Mouse (Mus musculus) kidney, adult 2 months (tissue): ENCODE results near the gene Pop5. TPM values are rescaled to one million over a fixed set of nuclear protein-coding genes. Genes with fewer than 3 reads are reported as not detected.

Experiments used
- DNase-seq: peaks from one replicate; pipeline ENCODE4 v3.0.0; 2021
- H3K27ac ChIP-seq: fragments of 200-500 bp; 2 replicates; pipeline ENCODE4 v1.5.1; 2012; ENCODE audit warnings: low read depth, low read length, control low read depth, inconsistent platforms; ENCODE audit not compliant: insufficient read depth
- H3K27me3 ChIP-seq: fragments of 200-500 bp; replicated peaks from 2 replicates; pipeline ENCODE4 v1.6.1; 2012; ENCODE audit warnings: mild to moderate bottlenecking, moderate library complexity, low read length, inconsistent platforms; ENCODE audit not compliant: control insufficient read depth, insufficient read depth
- H3K36me3 ChIP-seq: fragments of 200-500 bp; 2 replicates; pipeline ENCODE4 v1.6.1; 2012; ENCODE audit warnings: mild to moderate bottlenecking, moderate library complexity, low read length, inconsistent platforms; ENCODE audit not compliant: control insufficient read depth, insufficient read depth
- H3K4me1 ChIP-seq: fragments of 200-500 bp; 2 replicates; pipeline ENCODE4 v1.6.1; 2011; ENCODE audit warnings: low read length; ENCODE audit not compliant: control insufficient read depth, insufficient read depth
- H3K4me3 ChIP-seq: fragments of 200-500 bp; 2 replicates; pipeline ENCODE4 v1.5.1; 2011; ENCODE audit warnings: mild to moderate bottlenecking, low read depth, low read length, control low read depth; ENCODE audit not compliant: insufficient read depth
- CTCF ChIP-seq: fragments of 200-500 bp; conservative IDR thresholded peaks from 2 replicates; pipeline ENCODE4 v1.5.1; 2011; ENCODE audit warnings: low read depth, mild to moderate bottlenecking, control low read depth, low read length, moderate library complexity, mixed read lengths; ENCODE audit not compliant: insufficient read depth, insufficient read length
- POLR2A ChIP-seq: fragments of 200-500 bp; IDR thresholded peaks from one replicate; pipeline ENCODE4 v1.6.1; 2011; ENCODE audit warnings: low read depth, low read length, control low read depth
- WGBS: fragments of 180-500 bp; shearing (Covaris S2); methylation state at CpG from one replicate; pipeline ENCODE4 v1.1.7; 2018; 5-methylcytosine and 5-hydroxymethylcytosine counted together
- polyA plus RNA-seq: library from polyadenylated mRNA; depleted of rRNA; stranded (reverse); fragments of >200 nt; gene quantifications from 2 replicates; pipeline ENCODE4 v1.2.3, GENCODE M21; 2012

Pop5 gene
- polyA plus RNA-seq, 1 experiment: 132 TPM

- Histone ChIP-seq H3K4me3 (no peak overlapping the region), H3K27me3 (no peaks in the 10 kb centered on the region), H3K36me3 (no peaks in the 10 kb centered on the region), H3K27ac (no peak overlapping the region), H3K4me1 (peaks cover 48% of the 10 kb centered on the region)
- no peak for DNase-seq
- TF ChIP-seq CTCF (no peak), POLR2A (no peak)
- WGBS: 64% methylated on average over 8 of the region's 8 CpGs
Observed at GRCm38 (mm10) chr5:115266787-115267468, 31.3 kb downstream of the Pop5 start.

GRCm38 (mm10) chr5:115267469-115268045 lies 31.9 kb downstream of the Pop5 start:
- Histone ChIP-seq H3K36me3 (no peaks in the 10 kb centered on the region), H3K27me3 (no peaks in the 10 kb centered on the region), H3K4me3 (no peak overlapping the region), H3K4me1 (peaks cover 45% of the 10 kb centered on the region), H3K27ac (peak overlapping the region; percentile 53; the same call in 1 of the 2 replicates)
- WGBS: 64% methylated on average over 3 of the region's 3 CpGs
- no peak for DNase-seq
- no peak for TF ChIP-seq POLR2A
- TF ChIP-seq CTCF: no peak

DNA sequence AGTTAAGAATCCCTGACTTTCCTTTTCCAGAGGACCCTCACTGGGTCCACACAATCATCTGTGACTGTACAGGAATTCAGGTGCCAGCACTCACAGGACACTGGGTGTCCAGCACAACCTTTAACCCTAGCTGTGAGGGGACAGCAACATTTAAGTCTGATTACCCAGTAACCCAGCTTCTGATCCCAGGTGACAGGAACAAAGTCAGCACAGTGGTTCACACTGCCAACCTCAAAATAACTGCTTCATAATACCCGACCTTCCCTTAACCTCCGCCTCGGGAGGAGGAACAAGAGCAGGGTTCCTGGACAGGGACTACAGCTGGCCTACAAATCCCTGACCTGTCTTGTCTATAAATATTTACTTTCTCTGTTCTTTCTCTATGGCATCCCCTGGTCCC lies 32.6 kb downstream of the Pop5 start:
- no peak overlapping the region for H3K27ac ChIP-seq
- peak; percentile 67 for DNase-seq
- 19% methylated on average over 3 of the region's 3 CpGs for WGBS

GRCm38 (mm10) chr5:115269969-115270368 lies 34.3 kb downstream of the Pop5 start:
- Histone ChIP-seq H3K27me3 (no peaks in the 10 kb centered on the region), H3K27ac (no peak overlapping the region), H3K36me3 (no peaks in the 10 kb centered on the region), H3K4me1 (peaks cover 37% of the 10 kb centered on the region), H3K4me3 (no peak overlapping the region)
- WGBS: 77% methylated on average over 1 of the region's 1 CpGs
- TF ChIP-seq POLR2A (no peak), CTCF (no peak)
- no peak for DNase-seq

More for the DNA sequence above, 32.6 kb downstream of the Pop5 start:
- TF ChIP-seq CTCF (no peak), POLR2A (no peak)
- Histone ChIP-seq H3K4me3 (no peak overlapping the region), H3K36me3 (no peaks in the 10 kb centered on the region), H3K27me3 (no peaks in the 10 kb centered on the region), H3K4me1 (peaks cover 41% of the 10 kb centered on the region)

GRCm38 (mm10) chr5:115271931-115272811 lies 36.5 kb downstream of the Pop5 start:
- no peaks in the 10 kb centered on the region for H3K36me3 ChIP-seq
- peak overlapping the region; percentile 96 for H3K4me3 ChIP-seq
- DNase-seq: peak; percentile 46
- peak overlapping the region; percentile 87 for H3K27ac ChIP-seq
- no peaks in the 10 kb centered on the region for H3K27me3 ChIP-seq
- under 1% methylated on average over 77 of the region's 77 CpGs for WGBS
- peaks cover 28% of the 10 kb centered on the region for H3K4me1 ChIP-seq
- TF ChIP-seq CTCF (no peak), POLR2A (no peak)

DNA sequence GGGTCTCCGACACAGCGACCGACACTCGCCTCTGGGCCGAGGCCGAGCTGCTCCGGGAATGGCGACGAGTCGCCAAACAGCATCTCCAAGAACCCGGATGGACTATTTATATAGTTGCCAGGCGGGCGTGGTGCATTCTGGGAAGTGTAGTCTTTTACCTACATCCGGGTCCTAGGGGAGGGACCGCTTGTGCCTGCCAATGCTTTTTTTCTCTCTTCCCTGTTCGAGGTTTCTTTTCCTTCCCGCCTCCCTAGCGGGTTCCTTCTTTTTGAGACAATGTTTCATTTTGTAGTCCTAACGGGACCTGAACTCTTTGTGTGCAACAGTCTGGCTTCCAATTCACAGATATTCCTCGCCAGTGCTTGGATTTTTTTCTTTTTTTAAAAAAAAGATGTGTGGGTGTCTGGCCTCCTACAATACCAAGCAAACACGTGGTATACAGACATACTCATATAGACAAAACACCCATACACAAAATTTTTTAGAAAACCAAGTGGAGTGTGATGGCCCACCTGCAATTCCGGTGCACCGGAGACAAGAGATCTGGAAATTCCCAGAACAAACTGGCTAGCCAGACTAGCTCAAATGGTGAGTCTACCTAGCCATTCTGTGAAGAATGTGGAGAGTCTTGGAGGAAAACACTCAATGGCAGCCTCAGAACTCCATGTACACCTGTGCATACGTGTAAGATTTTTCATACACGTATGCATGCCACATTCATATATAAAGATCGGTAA lies 37.3 kb downstream of the Pop5 start, which contains the start of gene Rnf10:
Gene Rnf10 (minus strand): TSS at position 87 of the 737 bp plus-strand sequence.
- 13% methylated on average over 26 of the region's 26 CpGs for WGBS

More for the DNA sequence above, 37.3 kb downstream of the Pop5 start, which contains the start of gene Rnf10:
- peak; percentile 95 for TF ChIP-seq POLR2A
- no peak for TF ChIP-seq CTCF
- peak within 1 kb of the TSS; percentile 87 for H3K27ac ChIP-seq
- DNase-seq: peak; percentile 99
- H3K36me3 ChIP-seq: no peaks in the 10 kb centered on the region
- H3K4me3 ChIP-seq: peak within 1 kb of the TSS; percentile 96
- H3K4me1 ChIP-seq: peaks cover 24% of the 10 kb centered on the region
- no peaks in the 10 kb centered on the region for H3K27me3 ChIP-seq
